Mouse (Mus musculus) spleen, postnatal 4 days (tissue): ENCODE data around the gene Zfand2b.

Experiments
- DNase-seq, 2 experiments: peaks; one replicate each; pipeline ENCODE4 v3.0.0; 2022; ENCODE audit warnings: low spot score in 2 of 2

Gene Zfand2b

GRCm38 (mm10) chr1:75212542-75212941 is 44.1 kb downstream of the Zfand2b start:
- DNase-seq = no peak

GRCm38 (mm10) chr1:75213096-75213495 is 44.6 kb downstream of the Zfand2b start:
- DNase-seq = peak; percentile 49 to 74

- DNase-seq = peak in 1 of 2 experiments; percentile 59
Observed at GRCm38 (mm10) chr1:75214442-75214841, 46.0 kb downstream of the Zfand2b start.

DNA sequence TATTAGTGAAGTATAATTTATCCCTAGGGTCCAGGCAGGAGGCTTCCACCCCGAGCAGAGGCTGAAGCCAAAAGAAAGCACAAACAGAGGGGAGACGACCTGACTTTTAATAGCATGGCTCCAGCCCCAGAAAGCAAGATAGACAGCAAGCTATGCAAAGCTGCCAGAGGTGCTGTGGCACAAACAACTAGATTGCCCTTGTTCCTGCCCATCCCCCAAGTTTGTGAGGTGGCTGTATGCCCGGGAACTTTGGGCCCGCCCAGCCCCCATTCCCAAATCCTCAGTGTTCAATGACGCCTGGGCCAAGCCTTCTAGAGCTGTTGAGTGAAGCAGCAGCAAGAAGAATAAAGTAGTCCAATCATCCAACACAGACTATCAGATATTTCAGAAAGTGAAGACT is 46.4 kb downstream of the Zfand2b start:
- DNase-seq = peak in 1 of 2 experiments; percentile 67

DNA sequence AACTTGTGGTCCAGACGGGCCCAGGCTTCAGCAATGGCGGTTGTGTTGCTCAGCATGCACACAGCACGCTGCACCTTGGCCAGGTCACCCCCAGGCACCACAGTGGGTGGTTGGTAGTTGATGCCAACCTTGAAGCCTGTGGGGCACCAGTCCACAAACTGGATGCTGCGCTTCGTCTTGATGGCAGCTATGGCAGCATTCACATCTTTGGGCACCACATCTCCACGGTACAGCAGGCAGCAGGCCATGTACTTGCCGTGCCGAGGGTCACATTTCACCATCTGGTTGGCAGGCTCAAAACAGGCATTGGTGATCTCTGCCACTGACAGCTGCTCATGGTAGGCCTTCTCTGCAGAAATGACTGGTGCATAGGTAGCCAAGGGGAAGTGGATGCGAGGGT is 47.3 kb downstream of the Zfand2b start:
- peak in 1 of 2 experiments; percentile 65 for DNase-seq

- peak; percentile 66 to 71 for DNase-seq
Observed at GRCm38 (mm10) chr1:75216797-75217585, 48.5 kb downstream of the Zfand2b start.

- DNase-seq = no peak
Observed at GRCm38 (mm10) chr1:75217893-75218226, 49.4 kb downstream of the Zfand2b start.

- peak; percentile 72 to 87 for DNase-seq
Observed at GRCm38 (mm10) chr1:75218227-75219001, 50.0 kb downstream of the Zfand2b start.

DNA sequence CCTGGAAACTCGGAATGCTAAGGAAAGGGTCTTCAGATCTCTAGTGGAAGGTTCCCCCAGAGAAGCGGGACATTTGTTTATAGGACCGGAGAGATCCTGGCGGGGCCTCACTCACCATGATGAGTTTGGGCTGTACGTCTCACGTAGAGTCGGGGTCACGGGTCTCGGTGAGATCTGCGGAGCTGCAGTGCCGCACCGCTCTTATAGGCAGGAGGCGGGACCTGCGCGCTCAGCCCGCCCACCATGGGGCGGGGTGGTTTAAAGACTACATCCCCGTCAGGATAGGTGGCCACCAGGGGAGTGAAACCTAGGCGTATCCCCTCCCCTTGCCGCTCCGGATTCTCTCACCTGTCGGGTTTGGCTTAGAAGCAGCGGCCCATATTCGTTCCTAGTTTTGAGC is 50.6 kb downstream of the Zfand2b start:
- peak; percentile 98 to 99 for DNase-seq

GRCm38 (mm10) chr1:75219531-75219930 is 51.1 kb downstream of the Zfand2b start, which contains the start of gene Tuba4a:
Gene Tuba4a (minus strand): TSS chr1:75219865.
- peak; percentile 60 to 77 for DNase-seq
